Mouse (Mus musculus) cerebellum, adult 11-12 months (tissue): Measurements from ENCODE around the gene Smim15.

ENCODE experiments used
- DNase-seq: peaks from one replicate; pipeline ENCODE4 v3.0.0; 2022

Smim15 gene

DNA sequence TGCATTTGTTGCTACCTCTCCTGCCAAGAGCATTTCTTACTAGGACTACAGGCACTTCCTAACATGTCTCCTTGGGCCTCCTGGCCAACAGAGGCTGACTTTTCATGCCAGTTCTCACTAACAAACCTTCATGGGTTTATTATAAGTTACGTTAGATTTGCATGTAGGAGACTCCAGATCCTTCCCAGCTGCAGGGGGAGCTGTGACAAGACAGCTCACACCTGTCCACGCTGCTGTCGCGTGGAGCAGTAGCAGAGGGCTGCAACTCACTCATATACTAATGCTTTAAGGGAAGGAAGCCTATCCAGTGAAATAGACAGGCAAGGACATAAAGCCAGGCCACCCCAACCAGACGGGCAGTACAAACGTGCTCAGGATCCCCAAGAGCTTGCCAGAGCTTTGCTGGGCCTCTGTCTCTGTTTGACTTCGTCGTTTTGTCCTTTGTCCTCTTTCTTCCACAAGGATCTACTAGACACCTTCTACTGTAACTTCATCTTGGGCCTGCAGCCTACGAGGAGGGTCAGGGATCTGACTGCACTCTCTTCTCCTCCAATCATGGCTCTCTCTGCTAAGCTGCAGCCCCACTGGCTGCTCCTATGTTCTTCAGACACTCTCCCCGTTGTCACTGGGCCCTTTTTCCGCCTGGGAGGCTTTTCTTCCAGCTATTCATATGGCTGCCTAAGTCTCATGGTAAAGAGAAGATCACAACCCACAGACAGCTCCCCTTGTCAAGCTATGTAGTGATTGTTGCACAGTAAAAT lies 19.3 kb downstream of the Smim15 start:
- no peak for DNase-seq

DNA sequence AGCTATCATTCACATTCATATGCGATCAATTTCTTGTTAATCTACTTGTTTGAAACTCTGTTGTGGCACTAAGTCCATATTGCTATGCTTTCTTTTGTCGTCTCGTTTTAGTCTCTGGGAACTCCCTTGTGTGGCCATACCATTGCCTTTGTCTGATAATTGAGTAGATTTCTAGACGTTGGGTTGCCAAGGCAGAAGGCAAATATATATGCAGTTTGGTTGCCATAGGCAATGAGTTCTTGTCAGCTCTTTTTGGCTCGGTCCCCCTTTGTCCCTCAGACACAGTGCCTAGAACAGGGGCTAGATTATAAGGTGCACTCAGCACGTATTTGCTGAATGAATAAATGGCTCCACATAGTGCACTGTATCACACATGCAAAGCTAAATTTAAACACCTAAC lies 20.1 kb downstream of the Smim15 start:
- no peak for DNase-seq

DNA sequence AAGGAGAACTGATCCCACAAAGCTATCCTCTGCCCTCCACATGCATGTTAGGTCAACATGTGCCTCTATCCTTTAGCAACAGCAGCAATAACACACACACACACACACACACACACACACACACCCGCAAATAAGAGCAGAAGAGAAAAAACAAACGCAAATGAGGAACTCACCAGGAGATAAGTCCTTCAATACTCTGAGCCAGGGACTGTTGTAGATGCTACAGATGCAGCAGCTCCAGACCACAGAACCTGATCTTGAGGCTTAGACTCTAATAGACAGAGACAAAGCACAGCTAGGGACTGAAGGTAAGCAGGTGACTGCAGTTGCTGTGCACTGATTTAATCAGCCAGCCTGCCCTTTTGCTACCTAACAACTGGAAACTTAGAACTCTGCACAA lies 21.8 kb downstream of the Smim15 start:
- no peak for DNase-seq

DNA sequence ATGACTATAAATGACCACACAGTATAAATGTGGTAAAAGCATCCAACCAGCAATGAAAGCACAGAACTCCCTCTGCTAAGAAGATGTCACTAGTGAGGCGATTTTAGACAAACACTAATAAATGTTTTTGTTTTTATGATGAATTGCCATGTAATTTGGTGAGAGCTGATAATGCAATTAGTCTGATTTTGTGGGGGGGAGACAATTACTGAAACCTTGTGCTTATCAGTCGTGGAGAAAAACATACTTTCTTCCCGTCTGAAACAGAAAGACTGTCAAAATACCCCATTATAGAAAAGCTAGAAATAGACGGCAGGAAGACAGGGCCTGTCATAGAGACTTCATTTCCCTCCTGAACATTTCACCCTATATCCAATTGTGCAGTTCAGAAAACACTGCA lies 24.9 kb downstream of the Smim15 start:
- DNase-seq: no peak

DNA sequence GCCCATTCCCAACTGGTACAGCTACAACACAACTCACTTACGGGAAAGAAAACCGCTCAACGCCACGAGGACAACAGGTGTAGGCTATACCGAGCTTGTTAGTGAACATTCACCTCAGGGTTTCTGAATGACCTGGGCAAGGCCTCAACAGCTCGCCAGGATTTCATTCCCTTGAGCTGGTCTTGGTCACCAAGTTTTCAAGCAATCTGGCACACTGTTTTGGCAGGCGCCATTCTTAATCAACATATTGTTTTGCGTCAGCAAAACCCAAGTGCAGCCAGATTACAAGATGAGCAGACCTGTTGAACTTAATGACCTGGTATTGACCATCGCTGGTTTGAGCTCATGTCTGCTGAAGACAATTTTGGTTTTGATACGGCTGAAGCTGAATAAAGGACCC lies 25.9 kb downstream of the Smim15 start:
- DNase-seq: no peak

DNA sequence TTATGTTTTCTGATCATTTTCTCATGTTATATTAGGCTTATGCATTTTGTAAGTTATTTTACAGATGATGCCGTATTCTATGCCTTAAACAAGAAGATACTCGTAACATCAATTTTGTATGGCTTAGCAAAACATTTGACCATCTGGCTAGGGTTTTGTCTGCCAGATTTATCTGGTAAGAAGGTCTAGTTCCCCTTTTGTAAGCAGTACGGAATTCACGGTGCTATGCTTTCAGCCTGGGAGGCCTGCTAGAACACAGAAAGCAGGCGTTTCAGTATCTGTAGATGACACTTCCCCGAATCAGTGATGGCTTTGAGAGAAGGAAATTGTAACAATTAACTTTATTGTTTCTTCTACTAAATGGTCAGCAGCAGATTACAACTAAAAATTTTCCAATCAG lies 33.2 kb downstream of the Smim15 start:
- DNase-seq: no peak

DNA sequence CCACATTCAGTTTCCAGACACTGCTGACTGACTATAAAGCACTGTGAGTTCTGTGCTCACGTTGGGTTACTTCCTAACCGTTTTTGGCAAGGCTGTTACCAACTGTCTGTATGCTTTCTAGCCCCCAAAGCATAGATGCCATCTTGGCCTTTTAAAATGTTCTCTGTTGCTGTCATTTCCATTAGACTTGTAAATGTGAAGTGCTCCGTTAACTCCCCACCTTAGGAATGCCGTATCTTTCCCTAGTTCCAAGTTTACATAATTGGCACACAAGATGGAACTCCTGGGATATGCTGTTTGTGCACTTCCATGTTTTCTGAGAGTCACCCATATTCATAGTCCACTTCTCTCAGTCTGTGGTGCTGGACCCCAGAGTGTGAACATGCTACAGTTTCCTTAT lies 33.7 kb downstream of the Smim15 start:
- no peak for DNase-seq

DNA sequence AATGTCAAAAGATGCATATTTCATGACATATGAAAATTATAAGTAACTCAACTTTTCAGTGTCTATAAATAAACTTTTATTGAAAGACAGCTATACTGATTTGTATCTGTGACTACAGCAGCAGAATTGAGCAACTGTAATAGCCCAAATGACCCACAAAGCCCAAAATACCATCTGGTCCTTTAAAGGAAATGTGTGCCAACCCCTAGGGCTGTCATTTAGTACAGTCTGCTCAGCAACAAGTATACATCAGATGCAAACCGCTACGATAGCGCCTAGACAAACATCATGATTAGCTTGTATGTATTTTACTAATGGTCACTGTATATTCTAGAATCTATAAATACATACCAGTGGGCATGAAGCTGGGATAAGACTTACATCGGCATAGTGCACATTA lies 39.8 kb downstream of the Smim15 start:
- DNase-seq: peak; percentile 23

DNA sequence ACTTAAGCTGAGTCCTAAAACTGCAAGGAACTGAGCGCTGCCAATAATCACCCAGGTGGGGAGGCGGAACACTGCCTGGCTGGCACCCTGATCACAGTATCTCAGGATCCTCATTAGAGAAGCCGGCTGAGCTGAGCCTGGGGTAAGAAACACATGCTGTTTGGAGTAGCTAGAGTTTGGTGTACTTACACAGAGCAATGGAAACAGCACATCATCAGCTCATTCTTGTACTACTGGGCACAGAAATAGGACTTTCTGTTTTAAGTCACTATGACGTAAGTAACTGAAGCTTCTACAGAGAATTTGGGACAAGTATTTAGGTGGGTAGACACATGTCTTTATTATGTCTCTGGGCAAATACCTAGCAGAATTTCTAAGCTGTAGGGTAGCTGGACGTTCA lies 41.8 kb downstream of the Smim15 start:
- no peak for DNase-seq

DNA sequence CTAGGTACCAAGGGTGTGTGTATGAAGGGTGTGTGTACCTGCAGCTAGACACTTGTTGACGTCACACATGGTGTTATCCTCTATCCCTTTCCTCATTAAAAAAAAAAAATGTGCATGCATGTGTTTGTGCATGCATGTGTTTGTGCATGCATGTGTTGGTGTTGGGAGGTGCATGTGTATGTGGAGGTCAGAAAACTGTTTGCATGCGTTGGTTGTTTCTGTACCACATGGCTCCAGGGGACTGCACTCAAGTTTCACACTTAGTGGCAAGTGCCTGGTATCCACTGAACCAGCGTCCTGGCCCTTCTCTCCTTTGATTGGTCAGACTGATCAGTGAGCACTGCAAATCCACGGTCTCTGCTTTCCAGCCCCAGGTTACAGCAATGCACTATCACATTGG lies 42.5 kb downstream of the Smim15 start:
- DNase-seq: no peak

DNA sequence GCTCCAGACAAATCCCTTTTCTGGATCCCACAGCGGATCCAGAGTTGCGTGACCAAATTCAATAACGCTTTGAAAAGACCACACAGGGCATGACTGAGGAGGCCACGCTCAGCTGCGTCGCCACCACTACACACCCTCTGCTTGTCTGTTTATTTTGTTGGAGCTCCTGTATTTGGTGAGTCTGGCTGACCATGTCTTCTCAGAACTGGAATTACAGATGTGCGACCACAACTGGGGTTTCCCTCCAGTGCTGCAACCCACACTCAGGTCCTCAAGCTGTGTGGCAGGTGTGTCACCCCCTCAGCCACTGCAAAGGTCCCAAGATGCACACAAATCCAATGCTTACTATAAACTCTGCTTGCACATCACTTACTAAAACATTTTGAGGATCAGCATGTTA lies 48.0 kb downstream of the Smim15 start:
- no peak for DNase-seq

DNA sequence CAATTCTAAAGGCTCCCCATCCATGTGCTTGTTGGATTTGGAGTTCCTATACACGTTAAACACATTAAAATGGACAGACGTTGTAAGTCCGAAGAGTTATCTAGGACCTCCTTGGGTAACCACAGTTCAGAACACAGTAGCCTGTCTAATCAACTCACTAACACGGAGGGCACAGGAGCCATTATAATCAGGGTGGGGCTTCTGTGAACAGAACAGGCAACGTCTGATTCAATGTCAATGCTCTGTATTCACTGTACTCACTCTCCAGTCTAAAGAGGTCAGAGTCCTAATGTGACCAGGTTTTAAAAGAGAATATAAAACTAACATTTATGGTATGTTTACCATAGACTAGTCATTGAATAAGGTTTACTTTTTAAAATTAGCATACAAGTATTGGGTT lies 50.4 kb downstream of the Smim15 start:
- no peak for DNase-seq

DNA sequence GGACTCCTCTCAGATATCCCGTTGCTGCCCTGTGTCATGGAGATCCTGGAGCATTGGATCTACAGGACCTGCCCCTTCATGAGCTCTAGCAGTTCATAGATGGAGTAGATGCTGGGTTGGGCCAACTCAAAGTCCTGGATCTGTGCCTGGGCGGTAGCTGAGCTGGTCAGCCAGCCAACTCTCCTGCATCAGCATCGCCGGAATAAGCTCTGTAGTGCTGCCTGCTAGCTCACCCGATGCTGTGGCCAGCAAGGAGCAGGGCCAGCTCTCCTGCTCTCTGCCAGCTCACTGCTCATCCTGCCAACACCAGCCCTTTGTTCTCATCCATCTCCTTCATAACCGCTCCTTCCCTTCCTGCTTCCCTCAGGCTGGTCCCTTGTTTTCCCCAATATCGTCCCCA lies 51.4 kb downstream of the Smim15 start:
- peak; percentile 93 for DNase-seq

DNA sequence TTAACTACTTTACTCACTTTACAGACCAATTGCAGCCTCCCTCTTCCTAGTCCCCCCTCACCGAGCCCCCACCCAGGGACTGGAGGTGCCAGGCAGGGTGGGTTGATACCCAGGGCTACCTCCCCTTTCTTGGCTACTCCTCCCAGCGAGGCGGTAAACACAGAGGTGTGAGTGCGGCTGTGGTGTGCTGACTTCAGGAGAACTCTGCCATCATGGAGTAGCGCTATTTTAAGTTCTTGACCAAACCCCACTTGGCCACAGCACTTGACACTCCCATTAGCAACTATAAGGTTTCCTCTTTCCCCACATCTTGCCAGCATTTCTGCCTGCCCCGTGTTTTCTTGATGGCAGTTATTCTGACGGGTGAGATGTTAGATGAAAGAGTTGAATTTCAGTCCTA lies 52.2 kb downstream of the Smim15 start:
- DNase-seq: peak; percentile 14
